Mouse (Mus musculus) neural tube, embryonic 13.5 days (tissue): ENCODE results near the gene Prkn. TPM values are rescaled to one million over a fixed set of nuclear protein-coding genes. Genes with fewer than 3 reads are reported as not detected.

Experiments used
- ATAC-seq: fragments of 200-750 bp; cut with Nextera tagmentation; 2 replicates; pipeline ENCODE4 v1.8.0; 2017; ENCODE audit warnings: low read depth, mild to moderate bottlenecking, moderate TSS enrichment, moderate library complexity
- H3K27ac ChIP-seq: fragments of 300-500 bp; sonication (generic); replicated peaks from 2 replicates; pipeline ENCODE4 v1.5.1; 2015; ENCODE audit warnings: moderate library complexity, mild to moderate bottlenecking, inconsistent platforms
- H3K27me3 ChIP-seq: fragments of 300-500 bp; sonication (generic); 2 replicates; pipeline ENCODE4 v1.6.1; 2015; ENCODE audit warnings: mild to moderate bottlenecking, inconsistent platforms
- H3K36me3 ChIP-seq: fragments of 300-500 bp; sonication (generic); 2 replicates; pipeline ENCODE4 v1.6.1; 2015; ENCODE audit warnings: mild to moderate bottlenecking, inconsistent platforms
- H3K4me1 ChIP-seq: fragments of 300-500 bp; sonication (generic); replicated peaks from 2 replicates; pipeline ENCODE4 v1.6.1; 2015; ENCODE audit warnings: inconsistent platforms
- H3K4me2 ChIP-seq: fragments of 300-500 bp; sonication (generic); 2 replicates; pipeline ENCODE4 v1.6.1; 2015; ENCODE audit warnings: inconsistent platforms, mild to moderate bottlenecking, moderate library complexity
- H3K4me3 ChIP-seq: fragments of 300-500 bp; sonication (generic); 2 replicates; pipeline ENCODE4 v1.5.1; 2015; ENCODE audit warnings: mild to moderate bottlenecking, inconsistent platforms
- H3K9ac ChIP-seq: fragments of 300-500 bp; sonication (generic); 2 replicates; pipeline ENCODE4 v1.6.1; 2015; ENCODE audit warnings: moderate library complexity, mild to moderate bottlenecking, inconsistent platforms
- H3K9me3 ChIP-seq: fragments of 300-500 bp; sonication (generic); 2 replicates; pipeline ENCODE4 v1.6.1; 2016; ENCODE audit warnings: inconsistent platforms
- WGBS: fragments of 180-500 bp; shearing (Covaris S2); methylation state at CpG from one replicate; pipeline ENCODE4 v1.1.7; 2015; 5-methylcytosine and 5-hydroxymethylcytosine counted together
- polyA plus RNA-seq: library from polyadenylated mRNA; unstranded; fragments of >200 nt; fragmentation: Nextera tagmentation; extraction: Ambion mirVana; gene quantifications from 2 replicates; pipeline ENCODE4 v1.2.1, GENCODE M21; 2015

Gene Prkn
- polyA plus RNA-seq, 1 experiment from 2014 or later: 3.6 TPM

GRCm38 (mm10) chr17:11245040-11245439 lies 404.9 kb downstream of the Prkn start:
- WGBS: 68% methylated on average over 9 of the region's 9 CpGs

DNA sequence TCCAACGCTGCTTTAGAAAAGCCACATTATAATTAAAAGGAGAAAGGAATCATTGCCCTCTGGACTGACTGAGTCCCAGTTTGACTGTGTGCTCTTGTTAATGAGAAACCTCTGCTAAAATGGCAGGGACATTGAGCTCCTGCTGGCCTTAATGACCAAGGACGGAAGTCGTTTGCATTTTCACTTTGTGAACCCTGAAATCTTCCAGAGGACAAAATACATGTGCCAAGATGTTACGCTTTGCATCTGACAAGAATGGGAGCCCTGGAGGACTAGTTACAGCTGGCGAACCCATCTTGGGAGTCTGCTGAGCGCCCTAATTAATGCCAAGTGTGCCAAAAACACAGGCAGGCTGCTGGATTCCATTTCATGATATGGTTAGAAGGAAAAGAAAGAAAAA lies 409.0 kb downstream of the Prkn start:
- H3K27ac ChIP-seq: no peak overlapping the region
- no peak for ATAC-seq
- H3K4me3 ChIP-seq: no peak overlapping the region
- no peak overlapping the region for H3K4me2 ChIP-seq
- 39% methylated on average over 6 of the region's 6 CpGs for WGBS
- no peaks in the 10 kb centered on the region for H3K9me3 ChIP-seq
- H3K9ac ChIP-seq: no peak overlapping the region
- peaks cover 5% of the 10 kb centered on the region; the same call in 1 of the 2 replicates for H3K4me1 ChIP-seq
- H3K27me3 ChIP-seq: no peaks in the 10 kb centered on the region
- no peaks in the 10 kb centered on the region for H3K36me3 ChIP-seq

More at GRCm38 (mm10) chr17:11245040-11245439, 404.9 kb downstream of the Prkn start:
- H3K36me3 ChIP-seq: no peaks in the 10 kb centered on the region
- H3K27me3 ChIP-seq: no peaks in the 10 kb centered on the region
- no peak overlapping the region for H3K9ac ChIP-seq
- H3K4me3 ChIP-seq: no peak overlapping the region
- no peak overlapping the region for H3K4me2 ChIP-seq
- no peaks in the 10 kb centered on the region for H3K9me3 ChIP-seq
- ATAC-seq: no peak
- no peak overlapping the region for H3K27ac ChIP-seq
- peaks cover 5% of the 10 kb centered on the region; the same call in 1 of the 2 replicates for H3K4me1 ChIP-seq

- H3K27ac ChIP-seq: peak overlapping the region; percentile 65
These were observed 420.5 kb downstream of the Prkn start for GRCm38 (mm10) chr17:11260663-11261062.

DNA sequence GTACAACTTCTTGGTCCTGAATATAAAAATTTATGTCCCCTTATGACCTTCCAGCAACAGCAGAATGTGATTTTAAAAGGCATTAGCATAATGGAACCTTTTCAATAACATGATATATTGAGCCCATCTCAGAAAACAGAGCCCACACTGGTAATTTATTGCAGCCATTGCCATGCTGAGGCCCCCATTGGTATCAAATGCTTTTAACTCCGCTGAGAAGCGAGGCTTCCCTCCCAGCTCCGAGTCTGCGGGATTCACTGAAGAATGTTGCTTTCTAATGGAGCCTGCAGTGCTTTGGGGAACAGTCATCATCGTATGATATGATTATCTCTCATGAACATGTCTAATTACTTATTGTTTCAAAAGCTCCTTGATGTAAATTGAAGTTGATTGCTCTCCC lies 421.5 kb downstream of the Prkn start:
- 12% methylated on average over 5 of the region's 5 CpGs for WGBS
- H3K27ac ChIP-seq: peak overlapping the region; percentile 42; the same call in 1 of the 2 replicates
- peak; percentile 72 for ATAC-seq

More at GRCm38 (mm10) chr17:11260663-11261062, 420.5 kb downstream of the Prkn start:
- Histone ChIP-seq H3K4me1 (peaks cover 23% of the 10 kb centered on the region), H3K36me3 (no peaks in the 10 kb centered on the region), H3K27me3 (no peaks in the 10 kb centered on the region; the same call in 1 of the 2 replicates), H3K4me3 (no peak overlapping the region), H3K9ac (no peak overlapping the region), H3K9me3 (no peaks in the 10 kb centered on the region), H3K4me2 (no peak overlapping the region)
- peak; percentile 83; the same call in 1 of the 2 replicates for ATAC-seq
- 23% methylated on average over 8 of the region's 8 CpGs for WGBS

DNA sequence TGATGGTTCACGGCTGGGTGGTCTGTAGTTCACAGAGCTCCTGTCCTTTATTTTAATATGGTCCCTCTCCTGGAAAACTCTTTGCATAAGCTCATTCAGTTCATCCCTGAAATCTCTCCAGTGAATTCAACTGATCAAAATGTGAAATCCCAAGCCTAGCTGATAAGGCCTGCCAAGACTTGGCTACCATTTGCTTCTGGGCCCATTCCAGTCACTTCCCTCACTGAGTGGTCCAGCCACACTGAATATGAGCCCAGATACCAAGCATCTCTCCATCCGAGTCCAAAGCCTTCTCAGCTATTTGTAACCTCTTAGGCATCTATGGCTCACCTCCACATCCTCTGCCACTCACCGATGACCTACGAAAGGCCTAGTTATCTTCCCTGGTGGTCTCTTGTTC lies 427.8 kb downstream of the Prkn start:
- H3K4me1 ChIP-seq: 0 out of 2 replicates have a peak, but pooled peaks cover 5% of the 10 kb centered on the region
- no peak overlapping the region for H3K27ac ChIP-seq
- no peak overlapping the region for H3K4me3 ChIP-seq
- H3K36me3 ChIP-seq: no peaks in the 10 kb centered on the region
- no peaks in the 10 kb centered on the region for H3K27me3 ChIP-seq
- WGBS: 89% methylated on average over 4 of the region's 4 CpGs
- no peak overlapping the region for H3K9ac ChIP-seq
- no peak overlapping the region for H3K4me2 ChIP-seq
- no peak for ATAC-seq
- H3K9me3 ChIP-seq: no peaks in the 10 kb centered on the region

More for the DNA sequence above, 421.5 kb downstream of the Prkn start:
- Histone ChIP-seq H3K4me3 (no peak overlapping the region), H3K36me3 (no peaks in the 10 kb centered on the region), H3K9ac (no peak overlapping the region), H3K9me3 (no peaks in the 10 kb centered on the region), H3K4me2 (no peak overlapping the region), H3K4me1 (peaks cover 28% of the 10 kb centered on the region), H3K27me3 (no peaks in the 10 kb centered on the region; the same call in 1 of the 2 replicates)

DNA sequence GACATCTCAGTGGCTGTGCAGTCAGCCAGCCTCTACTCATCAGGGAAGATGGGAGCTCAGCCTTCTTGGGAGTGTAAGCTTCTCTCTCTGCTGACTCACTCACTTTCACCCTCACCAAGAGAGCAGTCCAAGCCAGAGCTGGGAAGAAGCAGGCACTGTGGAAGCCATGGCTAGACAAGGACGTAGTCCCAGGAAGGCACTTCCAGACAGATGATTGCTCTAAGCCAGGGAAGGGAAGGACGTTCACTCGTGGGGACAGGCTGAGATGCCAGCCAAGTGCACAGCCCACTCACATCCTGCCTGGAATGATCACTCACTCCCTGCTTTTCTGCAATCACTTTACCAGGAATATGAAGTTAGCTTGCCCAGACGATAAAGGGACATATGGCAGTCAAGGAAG lies 430.0 kb downstream of the Prkn start:
- Histone ChIP-seq H3K27me3 (no peaks in the 10 kb centered on the region), H3K4me1 (0 out of 2 replicates have a peak, but pooled peaks cover 5% of the 10 kb centered on the region), H3K27ac (no peak overlapping the region), H3K4me3 (no peak overlapping the region), H3K36me3 (no peaks in the 10 kb centered on the region), H3K9ac (no peak overlapping the region), H3K9me3 (no peaks in the 10 kb centered on the region), H3K4me2 (no peak overlapping the region)
- no peak for ATAC-seq
- WGBS: 90% methylated on average over 4 of the region's 4 CpGs

DNA sequence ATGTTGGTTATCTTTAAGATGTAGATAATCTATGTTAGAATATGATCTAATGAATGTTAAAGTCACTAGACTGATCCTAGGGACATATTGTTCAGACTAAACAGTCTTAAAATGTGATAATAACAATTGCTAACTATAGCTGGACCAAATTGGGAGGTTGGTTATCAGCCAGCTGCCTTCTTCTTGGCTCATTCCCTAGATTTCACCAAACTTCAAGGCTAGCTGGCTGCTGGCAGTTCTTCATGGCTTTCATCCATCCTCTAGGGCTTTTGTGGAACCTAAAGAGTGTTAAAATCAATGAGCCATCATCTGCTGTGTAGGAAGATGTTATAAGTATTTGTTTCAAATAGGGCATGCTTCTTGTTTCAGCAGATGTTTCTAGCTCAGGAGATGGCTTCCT lies 431.7 kb downstream of the Prkn start:
- ATAC-seq: no peak
- Histone ChIP-seq H3K4me1 (no peaks in the 10 kb centered on the region), H3K27me3 (no peaks in the 10 kb centered on the region), H3K27ac (no peak overlapping the region), H3K36me3 (no peaks in the 10 kb centered on the region), H3K9me3 (no peaks in the 10 kb centered on the region), H3K9ac (no peak overlapping the region), H3K4me2 (no peak overlapping the region), H3K4me3 (no peak overlapping the region)

DNA sequence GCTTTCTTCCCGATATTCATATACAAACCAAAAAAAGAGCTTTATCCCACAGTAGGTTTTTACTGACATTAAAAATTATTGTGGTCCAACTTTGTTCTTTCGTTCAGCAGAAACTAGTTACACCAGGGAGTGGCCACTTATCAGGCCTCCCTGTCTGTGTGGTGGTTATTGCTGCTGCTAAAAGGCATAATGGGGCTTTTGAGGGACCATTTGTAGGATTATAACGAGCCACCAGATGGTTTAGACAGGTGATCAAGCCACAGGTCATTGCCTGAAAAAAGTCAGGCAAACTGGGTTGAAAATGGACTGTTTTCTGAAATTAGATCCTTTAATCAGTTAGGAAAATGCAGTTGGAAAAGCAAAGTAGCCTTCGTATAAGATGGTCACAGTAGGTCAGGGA lies 444.1 kb downstream of the Prkn start:
- Histone ChIP-seq H3K4me3 (no peak overlapping the region), H3K4me2 (no peak overlapping the region), H3K27ac (no peak overlapping the region), H3K27me3 (no peaks in the 10 kb centered on the region), H3K9ac (no peak overlapping the region), H3K36me3 (no peaks in the 10 kb centered on the region), H3K9me3 (no peaks in the 10 kb centered on the region), H3K4me1 (no peaks in the 10 kb centered on the region)
- WGBS: 81% methylated on average over 4 of the region's 4 CpGs
- no peak for ATAC-seq

DNA sequence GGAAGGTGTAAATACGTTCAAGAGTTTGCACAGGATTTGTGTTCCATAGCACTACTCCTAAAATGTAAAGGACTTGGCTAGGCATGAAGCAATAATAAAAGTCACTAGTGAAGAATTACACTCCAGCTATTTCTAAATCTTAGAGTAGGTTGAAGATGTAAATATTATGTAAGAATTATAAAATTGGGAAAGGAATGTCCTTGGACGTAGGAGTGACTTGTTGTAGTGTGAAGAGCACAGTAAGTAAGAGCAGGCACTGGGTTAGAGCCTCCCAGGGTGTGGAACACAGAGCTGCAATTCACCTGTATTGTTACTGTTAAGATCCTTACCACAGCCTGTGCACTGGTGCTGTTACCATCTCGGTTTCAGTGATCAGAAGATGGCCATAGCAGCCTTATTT lies 450.0 kb downstream of the Prkn start:
- ATAC-seq: no peak
- WGBS: 77% methylated on average over 3 of the region's 3 CpGs

DNA sequence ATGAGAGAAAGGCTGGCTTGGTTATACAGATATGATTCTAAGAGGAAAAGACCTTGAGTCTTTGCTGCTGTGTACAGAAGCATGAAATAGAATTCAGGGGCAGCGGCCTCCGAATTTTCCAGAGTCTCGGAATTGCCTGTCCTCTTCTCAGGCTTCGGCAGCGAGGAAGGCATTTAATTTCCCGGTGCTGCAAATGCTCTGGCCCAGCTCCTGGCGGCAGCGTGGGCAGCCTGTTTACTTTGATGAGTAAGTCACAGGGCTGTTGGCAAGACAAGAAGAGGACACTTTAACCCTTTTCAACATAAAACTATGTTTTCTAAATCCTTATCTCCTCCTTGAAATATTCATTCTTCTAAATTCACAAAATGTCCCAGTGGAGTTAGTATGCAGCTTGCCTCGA lies 462.9 kb downstream of the Prkn start:
- Histone ChIP-seq H3K27ac (no peak overlapping the region), H3K4me2 (no peak overlapping the region), H3K36me3 (no peaks in the 10 kb centered on the region), H3K9me3 (0 out of 2 replicates have a peak, but pooled peaks cover 10% of the 10 kb centered on the region), H3K9ac (no peak overlapping the region), H3K4me3 (no peak overlapping the region), H3K4me1 (peaks cover 3% of the 10 kb centered on the region; the same call in 1 of the 2 replicates), H3K27me3 (no peaks in the 10 kb centered on the region)
- ATAC-seq: no peak
- WGBS: 72% methylated on average over 9 of the region's 9 CpGs

More for the DNA sequence above, 450.0 kb downstream of the Prkn start:
- H3K4me3 ChIP-seq: no peak overlapping the region
- H3K36me3 ChIP-seq: no peaks in the 10 kb centered on the region
- H3K27me3 ChIP-seq: no peaks in the 10 kb centered on the region
- no peak overlapping the region for H3K4me2 ChIP-seq
- no peaks in the 10 kb centered on the region for H3K4me1 ChIP-seq
- no peaks in the 10 kb centered on the region for H3K9me3 ChIP-seq
- H3K9ac ChIP-seq: no peak overlapping the region
- H3K27ac ChIP-seq: no peak overlapping the region

- no peak for ATAC-seq
- H3K36me3 ChIP-seq: no peaks in the 10 kb centered on the region
- 34% methylated on average over 1 of the region's 1 CpGs for WGBS
These were observed 469.7 kb downstream of the Prkn start for GRCm38 (mm10) chr17:11309843-11310242.

DNA sequence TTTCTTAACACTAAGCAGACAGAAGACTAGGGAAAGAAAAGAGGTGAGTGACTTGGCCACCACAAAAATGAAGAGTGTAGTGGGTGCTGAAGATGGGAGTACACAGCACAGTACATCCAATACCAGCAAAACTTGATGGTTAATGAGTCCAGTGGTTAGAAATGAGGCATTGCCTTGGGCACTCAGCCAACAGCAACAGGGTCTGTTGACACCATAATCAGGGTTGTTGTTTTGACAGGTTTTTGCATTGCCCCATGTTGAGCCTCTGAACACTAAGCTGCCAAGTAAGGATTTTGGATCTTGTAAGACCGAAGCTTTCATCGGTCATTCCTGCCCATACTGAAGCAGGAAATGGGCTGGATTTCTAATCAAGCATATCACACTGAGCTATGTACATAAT lies 474.0 kb downstream of the Prkn start:
- H3K27ac ChIP-seq: no peak overlapping the region
- 0 out of 2 replicates have a peak, but pooled peaks cover 9% of the 10 kb centered on the region for H3K4me1 ChIP-seq
- 83% methylated on average over 2 of the region's 2 CpGs for WGBS
- H3K27me3 ChIP-seq: no peaks in the 10 kb centered on the region
- no peaks in the 10 kb centered on the region for H3K9me3 ChIP-seq
- ATAC-seq: no peak
- no peaks in the 10 kb centered on the region for H3K36me3 ChIP-seq
- H3K4me3 ChIP-seq: no peak overlapping the region
- H3K4me2 ChIP-seq: no peak overlapping the region
- no peak overlapping the region for H3K9ac ChIP-seq

More at GRCm38 (mm10) chr17:11309843-11310242, 469.7 kb downstream of the Prkn start:
- no peak overlapping the region for H3K9ac ChIP-seq
- peaks cover 20% of the 10 kb centered on the region for H3K4me1 ChIP-seq
- H3K4me3 ChIP-seq: no peak overlapping the region
- no peak overlapping the region for H3K27ac ChIP-seq
- no peaks in the 10 kb centered on the region for H3K27me3 ChIP-seq
- H3K9me3 ChIP-seq: no peaks in the 10 kb centered on the region
- no peak overlapping the region for H3K4me2 ChIP-seq

- no peaks in the 10 kb centered on the region for H3K36me3 ChIP-seq
These were observed 475.5 kb downstream of the Prkn start for GRCm38 (mm10) chr17:11315675-11316074.

More at GRCm38 (mm10) chr17:11315675-11316074, 475.5 kb downstream of the Prkn start:
- H3K27me3 ChIP-seq: no peaks in the 10 kb centered on the region
- ATAC-seq: no peak
- no peak overlapping the region for H3K27ac ChIP-seq
- H3K4me2 ChIP-seq: no peak overlapping the region
- WGBS: 91% methylated on average over 4 of the region's 4 CpGs
- no peak overlapping the region for H3K9ac ChIP-seq
- no peak overlapping the region for H3K4me3 ChIP-seq
- H3K9me3 ChIP-seq: no peaks in the 10 kb centered on the region
- H3K4me1 ChIP-seq: 0 out of 2 replicates have a peak, but pooled peaks cover 5% of the 10 kb centered on the region
